17 mouse cellular contexts compared by ENCODE assay signal in the genomic region with DNA sequence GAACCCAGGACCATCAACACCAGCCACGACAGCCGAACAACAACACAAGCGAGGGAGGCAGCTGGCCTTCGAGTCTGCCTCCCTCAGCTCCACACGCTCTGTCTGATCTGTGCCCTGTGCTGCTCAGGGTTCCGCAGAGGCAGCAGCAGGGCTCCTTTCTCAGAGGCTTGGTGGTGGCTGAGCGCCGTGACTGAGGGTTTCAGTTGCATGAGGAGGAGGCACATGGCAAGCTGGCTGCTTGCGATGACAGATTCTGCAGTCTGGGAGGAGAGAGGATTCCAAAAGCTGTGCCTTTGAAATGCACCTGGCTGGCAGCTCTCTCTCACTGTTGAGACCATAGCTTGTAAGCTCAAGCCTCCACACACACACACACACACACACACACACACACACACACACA. TPM values are rescaled to one million over a fixed set of nuclear protein-coding genes. Genes with fewer than 3 reads are reported as not detected.
DNase-seq lines count a peak whose midpoint lies in the region; ATAC-seq and TF ChIP-seq lines count a peak whose summit lies in the region.
"Had no signal": no experiment of that assay in that cellular context is flagged by ENCODE, and none has a peak within 500 bp of the region (broad histone marks: within the 10 kb centered on the region; RNA-seq: fewer than 3 reads in every experiment).

No protein-coding gene starts in this region.

- TF ChIP-seq CTCF in forebrain, postnatal 0 days (IDR thresholded peaks at IDR 0.05; ENCODE audit: low read depth), result no peak
- no peak for TF ChIP-seq CTCF in kidney, postnatal 0 days (IDR thresholded peaks at IDR 0.05; ENCODE audit: low read depth)
- TF ChIP-seq CTCF in kidney, adult 2 months (conservative IDR thresholded peaks at IDR 0.05; ENCODE audit: insufficient read depth, insufficient read length, low read depth, low read length), result no peak

- H3K4me1 ChIP-seq in forebrain, postnatal 0 days (ENCODE audit: insufficient read depth), result peaks cover 9% of the 10 kb centered on the region
- H3K4me1 ChIP-seq in forebrain, embryonic 10.5 days, result peaks cover 86% of the 10 kb centered on the region
- H3K4me1 ChIP-seq in kidney, postnatal 0 days (replicated peaks; ENCODE audit: insufficient read depth, low read length), result peaks cover 15% of the 10 kb centered on the region; the same call in 1 of the 2 replicates
- peaks cover 60% of the 10 kb centered on the region for H3K4me1 ChIP-seq in kidney, adult 2 months (ENCODE audit: control insufficient read depth, insufficient read depth, low read length)
- peaks cover 34% of the 10 kb centered on the region for H3K4me1 ChIP-seq in midbrain, embryonic 14.5 days (ENCODE audit: control insufficient read depth, insufficient read depth, low read length)
- H3K4me1 ChIP-seq in midbrain, embryonic 16.5 days (ENCODE audit: control insufficient read depth, insufficient read depth, low read length), result peaks cover 20% of the 10 kb centered on the region
- peaks cover 54% of the 10 kb centered on the region for H3K4me1 ChIP-seq in limb, embryonic 14.5 days (ENCODE audit: control insufficient read depth, insufficient read depth, low read length)

- H3K9me3 ChIP-seq in forebrain, postnatal 0 days (ENCODE audit: low read length), result no peaks in the 10 kb centered on the region
- H3K9me3 ChIP-seq in forebrain, embryonic 10.5 days, result no peaks in the 10 kb centered on the region
- H3K9me3 ChIP-seq in kidney, postnatal 0 days (replicated peaks; ENCODE audit: low read length), result no peaks in the 10 kb centered on the region
- no peaks in the 10 kb centered on the region for H3K9me3 ChIP-seq in midbrain, embryonic 14.5 days (ENCODE audit: control insufficient read depth, low read length)
- H3K9me3 ChIP-seq in midbrain, embryonic 16.5 days (replicated peaks; ENCODE audit: control insufficient read depth, low read length, poor library complexity, severe bottlenecking), result no peaks in the 10 kb centered on the region
- no peaks in the 10 kb centered on the region for H3K9me3 ChIP-seq in limb, embryonic 14.5 days (ENCODE audit: control insufficient read depth, low read length)
- H3K9me3 ChIP-seq: forebrain, embryonic 13.5 days; liver, embryonic 15.5 days had no signal

- H3K36me3 ChIP-seq in forebrain, postnatal 0 days (ENCODE audit: insufficient read depth), result no peaks in the 10 kb centered on the region
- no peaks in the 10 kb centered on the region for H3K36me3 ChIP-seq in forebrain, embryonic 10.5 days (replicated peaks)
- H3K36me3 ChIP-seq in kidney, postnatal 0 days (ENCODE audit: insufficient read depth, low read length), result no peaks in the 10 kb centered on the region
- H3K36me3 ChIP-seq in kidney, adult 2 months (ENCODE audit: control insufficient read depth, insufficient read depth, low read length), result no peaks in the 10 kb centered on the region
- H3K36me3 ChIP-seq in midbrain, embryonic 14.5 days (ENCODE audit: control insufficient read depth, insufficient read depth, low read length), result no peaks in the 10 kb centered on the region
- H3K36me3 ChIP-seq in midbrain, embryonic 16.5 days (ENCODE audit: control insufficient read depth, insufficient read depth, low read length), result no peaks in the 10 kb centered on the region
- no peaks in the 10 kb centered on the region for H3K36me3 ChIP-seq in limb, embryonic 14.5 days (ENCODE audit: control insufficient read depth, insufficient read depth, low read length)
- H3K36me3 ChIP-seq: liver, embryonic 15.5 days had no signal

- H3K4me3 ChIP-seq in forebrain, postnatal 0 days (ENCODE audit: low read depth, low read length), result no peak overlapping the region
- no peak overlapping the region for H3K4me3 ChIP-seq in forebrain, embryonic 10.5 days
- no peak overlapping the region for H3K4me3 ChIP-seq in kidney, postnatal 0 days (replicated peaks; ENCODE audit: low read depth, low read length)
- no peak overlapping the region for H3K4me3 ChIP-seq in kidney, adult 2 months (ENCODE audit: insufficient read depth, low read depth, low read length)
- no peak overlapping the region for H3K4me3 ChIP-seq in midbrain, embryonic 14.5 days (replicated peaks; ENCODE audit: low read depth, low read length)
- no peak overlapping the region for H3K4me3 ChIP-seq in midbrain, embryonic 16.5 days (ENCODE audit: low read depth, low read length)
- H3K4me3 ChIP-seq in limb, embryonic 14.5 days (replicated peaks; ENCODE audit: low read length), result no peak overlapping the region
- H3K4me3 ChIP-seq: forebrain, embryonic 13.5 days; liver, embryonic 15.5 days had no signal

- no peak overlapping the region for H3K4me2 ChIP-seq in forebrain, postnatal 0 days (ENCODE audit: low read depth)
- no peak overlapping the region for H3K4me2 ChIP-seq in kidney, postnatal 0 days (ENCODE audit: low read length)
- H3K4me2 ChIP-seq in midbrain, embryonic 14.5 days (ENCODE audit: low read length), result no peak overlapping the region
- H3K4me2 ChIP-seq in midbrain, embryonic 16.5 days (ENCODE audit: low read length), result no peak overlapping the region
- no peak overlapping the region for H3K4me2 ChIP-seq in limb, embryonic 14.5 days (replicated peaks; ENCODE audit: low read depth, low read length, severe bottlenecking)
- H3K4me2 ChIP-seq: forebrain, embryonic 13.5 days; liver, embryonic 15.5 days had no signal

- 65% methylated on average over 9 of the region's 9 CpGs for WGBS in forebrain, postnatal 0 days
- 88% methylated on average over 9 of the region's 9 CpGs for WGBS in forebrain, embryonic 10.5 days
- 63% methylated on average over 9 of the region's 9 CpGs for WGBS in kidney, postnatal 0 days
- 51% methylated on average over 9 of the region's 9 CpGs for WGBS in kidney, adult 2 months
- 63% methylated on average over 9 of the region's 9 CpGs for WGBS in midbrain, embryonic 14.5 days
- 61% methylated on average over 9 of the region's 9 CpGs for WGBS in midbrain, embryonic 16.5 days
- 65% methylated on average over 9 of the region's 9 CpGs for WGBS in limb, embryonic 14.5 days

- no peak overlapping the region for H3K27ac ChIP-seq in forebrain, postnatal 0 days (ENCODE audit: low read depth, low read length)
- H3K27ac ChIP-seq in forebrain, embryonic 10.5 days, result no peak overlapping the region; the same call in 1 of the 2 replicates
- H3K27ac ChIP-seq in kidney, postnatal 0 days, result peak overlapping the region; percentile 31; the same call in 1 of the 2 replicates
- H3K27ac ChIP-seq in kidney, adult 2 months (ENCODE audit: insufficient read depth, low read depth, low read length), result no peak overlapping the region
- H3K27ac ChIP-seq in midbrain, embryonic 14.5 days (replicated peaks; ENCODE audit: low read depth, low read length), result 0 out of 2 replicates have a peak overlapping the region, but pooled peaks have one; percentile 20
- no peak overlapping the region for H3K27ac ChIP-seq in midbrain, embryonic 16.5 days (ENCODE audit: low read length)
- peak overlapping the region; percentile 72; the same call in 1 of the 2 replicates for H3K27ac ChIP-seq in limb, embryonic 14.5 days (replicated peaks; ENCODE audit: low read depth, low read length)
- H3K27ac ChIP-seq: forebrain, embryonic 13.5 days; liver, embryonic 15.5 days had no signal

- DNase-seq in forebrain, postnatal 0 days, result no peak
- DNase-seq in forebrain, embryonic 10.5 days (ENCODE audit: extremely low spot score, low spot score), result no peak
- no peak for DNase-seq in kidney, postnatal 0 days (ENCODE audit: low spot score)
- DNase-seq in kidney, adult 2 months, result no peak
- DNase-seq in midbrain, embryonic 14.5 days, result peak; percentile 28
- no peak for DNase-seq in limb, embryonic 14.5 days (ENCODE audit: low spot score)
- no peak for DNase-seq in cerebellum, postnatal 36 days
- DNase-seq: cerebellum, postnatal 14 days; gastrocnemius, postnatal 25 days; kidney, adult 11 months; kidney, postnatal 25 days; right cerebral cortex, postnatal 4 days; thymus, adult 18-20 months had no signal

- no peak for TF ChIP-seq POLR2A in kidney, adult 2 months (IDR thresholded peaks at IDR 0.05; ENCODE audit: low read depth, low read length)
- TF ChIP-seq POLR2A in limb, embryonic 14.5 days (IDR thresholded peaks at IDR 0.05; ENCODE audit: borderline replicate concordance, extremely low read depth, insufficient read depth, insufficient read length), result no peak

- ATAC-seq in forebrain, postnatal 0 days, result peak; percentile 52; the same call in 1 of the 2 replicates
- no peak for ATAC-seq in kidney, postnatal 0 days (replicated peaks; ENCODE audit: low FRiP score, low read depth)
- no peak for ATAC-seq in midbrain, embryonic 14.5 days (ENCODE audit: low FRiP score, low TSS enrichment)
- no peak for ATAC-seq in midbrain, embryonic 16.5 days
- peak; percentile 31 for ATAC-seq in limb, embryonic 14.5 days (ENCODE audit: low FRiP score, low read depth)
- ATAC-seq: activated CD4-positive, CD25-positive, alpha-beta regulatory T cell, adult 4 months; forebrain, embryonic 13.5 days had no signal

- H3K9ac ChIP-seq in forebrain, postnatal 0 days, result no peak overlapping the region
- no peak overlapping the region for H3K9ac ChIP-seq in kidney, postnatal 0 days (ENCODE audit: low read depth, low read length)
- no peak overlapping the region for H3K9ac ChIP-seq in midbrain, embryonic 14.5 days (replicated peaks; ENCODE audit: low read length)
- no peak overlapping the region for H3K9ac ChIP-seq in midbrain, embryonic 16.5 days (ENCODE audit: low read depth, low read length)
- H3K9ac ChIP-seq in limb, embryonic 14.5 days (ENCODE audit: low read depth, low read length, severe bottlenecking), result 0 out of 2 replicates have a peak overlapping the region, but pooled peaks have one; percentile 8
- H3K9ac ChIP-seq: forebrain, embryonic 13.5 days; liver, embryonic 15.5 days had no signal

- no peaks in the 10 kb centered on the region for H3K27me3 ChIP-seq in forebrain, postnatal 0 days (ENCODE audit: insufficient read depth, low read length)
- no peaks in the 10 kb centered on the region for H3K27me3 ChIP-seq in forebrain, embryonic 10.5 days (ENCODE audit: poor library complexity, severe bottlenecking)
- no peaks in the 10 kb centered on the region for H3K27me3 ChIP-seq in kidney, postnatal 0 days (ENCODE audit: insufficient read depth, low read length)
- no peaks in the 10 kb centered on the region for H3K27me3 ChIP-seq in kidney, adult 2 months (replicated peaks; ENCODE audit: control insufficient read depth, insufficient read depth, low read length)
- no peaks in the 10 kb centered on the region for H3K27me3 ChIP-seq in midbrain, embryonic 14.5 days (ENCODE audit: control insufficient read depth, insufficient read depth, low read length)
- no peaks in the 10 kb centered on the region; the same call in 1 of the 2 replicates for H3K27me3 ChIP-seq in midbrain, embryonic 16.5 days (ENCODE audit: control insufficient read depth, insufficient read depth, low read depth, low read length)
- no peaks in the 10 kb centered on the region for H3K27me3 ChIP-seq in limb, embryonic 14.5 days (ENCODE audit: control insufficient read depth, insufficient read depth, low read length)
- H3K27me3 ChIP-seq: forebrain, embryonic 13.5 days; liver, embryonic 15.5 days had no signal

RNA-seq across cellular contexts. Expression of a gene that starts 17.3 kb away (rescaled TPM):
- total RNA-seq in forebrain, postnatal 0 days (2014; rRNA removed), result 108 and 123 TPM in 2 replicates
- polyA plus RNA-seq in forebrain, postnatal 0 days (2015; fragmentation: Nextera tagmentation; extraction: Ambion mirVana), result 23.2 and 40.1 TPM in 2 replicates
- polyA plus RNA-seq in forebrain, embryonic 10.5 days (2016; fragmentation: Nextera tagmentation; extraction: Ambion mirVana), result 14.3 and 14.7 TPM in 2 replicates
- 8.5 and 8.7 TPM in 2 replicates for polyA plus RNA-seq in kidney, postnatal 0 days (2015; fragmentation: Nextera tagmentation; extraction: Ambion mirVana)
- 29.3 and 31.6 TPM in 2 replicates for polyA plus RNA-seq in kidney, adult 2 months (2012; rRNA removed)
- polyA plus RNA-seq in midbrain, embryonic 14.5 days (2014; fragmentation: Nextera tagmentation; extraction: Ambion mirVana), result 82.3 and 89.6 TPM in 2 replicates
- 40.8 and 47.7 TPM in 2 replicates for polyA plus RNA-seq in midbrain, embryonic 16.5 days (2015; fragmentation: Nextera tagmentation; extraction: Ambion mirVana)
- polyA plus RNA-seq in limb, embryonic 14.5 days (2012; rRNA removed), result 16.2 and 16.5 TPM in 2 replicates
- 19.5 and 21.4 TPM in 2 replicates for polyA plus RNA-seq in limb, embryonic 14.5 days (2014; fragmentation: Nextera tagmentation; extraction: Ambion mirVana)

Comparison
In these comparisons a context has a peak if more than half of its experiments do, and no peak if none do; other contexts are left out.
1. H3K27ac ChIP-seq: peak in kidney, postnatal 0 days (single experiment), midbrain, embryonic 14.5 days (single experiment) and limb, embryonic 14.5 days (single experiment); none in forebrain, postnatal 0 days (single experiment), forebrain, embryonic 10.5 days (single experiment), kidney, adult 2 months (single experiment) and midbrain, embryonic 16.5 days (single experiment).
2. ATAC-seq: peak in forebrain, postnatal 0 days (single experiment) and limb, embryonic 14.5 days (single experiment); none in kidney, postnatal 0 days (single experiment), midbrain, embryonic 14.5 days (single experiment) and midbrain, embryonic 16.5 days (single experiment).